Mouse (Mus musculus) C2C12 (cell line): Measurements from ENCODE around the gene Rptor.

ENCODE experiments used
- CTCF ChIP-seq: IDR thresholded peaks from one replicate; pipeline ENCODE4 v1.5.1; 2011; ENCODE audit not compliant: control insufficient read depth, insufficient read depth, insufficient read length
- FOSL1 ChIP-seq: IDR thresholded peaks from one replicate; pipeline ENCODE4 v1.8.0; 2011; ENCODE audit warnings: mild to moderate bottlenecking, low read length; ENCODE audit not compliant: poor library complexity, insufficient read depth, severe bottlenecking
- MAX ChIP-seq: IDR thresholded peaks from one replicate; pipeline ENCODE4 v1.6.1; 2011; ENCODE audit warnings: mild to moderate bottlenecking, control low read depth
- MYOD1 ChIP-seq: IDR thresholded peaks from one replicate; pipeline ENCODE4 v1.6.1; 2011; ENCODE audit warnings: low read depth; ENCODE audit not compliant: control insufficient read depth, insufficient read length

DNA sequence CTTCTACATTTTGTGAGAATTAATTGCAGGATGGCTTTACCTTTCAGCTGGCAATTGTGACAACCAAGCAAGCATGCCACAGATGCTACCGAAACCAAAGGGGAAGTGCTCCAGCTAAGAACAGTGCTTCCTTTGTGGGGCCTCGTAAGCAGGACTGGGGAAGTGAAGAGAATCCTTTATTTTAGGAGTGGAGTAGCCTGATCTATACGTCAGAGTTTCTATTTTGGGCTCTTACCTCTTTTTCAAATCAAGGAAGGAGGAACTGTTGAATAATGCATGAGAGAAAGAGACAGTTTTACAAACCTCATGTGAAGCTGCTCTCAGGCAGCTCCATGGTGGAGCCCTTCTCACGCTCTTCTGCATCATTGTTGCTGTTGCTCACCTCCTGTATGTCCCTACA, 106.5 kb downstream of the Rptor start:
- TF ChIP-seq MAX: no peak
- TF ChIP-seq CTCF: no peak
- TF ChIP-seq FOSL1: no peak
- no peak for TF ChIP-seq MYOD1
